Mouse (Mus musculus) testis, adult 2 months (tissue): ENCODE results near the gene Ankfy1.
"Not testable (repeated sequence)": the region's sequence is repeated elsewhere in the genome, so short reads cannot be mapped to it uniquely, and the experiment has no call there.

Experiments
- CTCF ChIP-seq: fragments of 200-500 bp; IDR thresholded peaks from 2 replicates; pipeline ENCODE4 v1.5.1; 2012; ENCODE audit warnings: low read depth, mild to moderate bottlenecking, inconsistent platforms, low read length, moderate library complexity; ENCODE audit not compliant: control insufficient read depth, insufficient read depth, insufficient replicate concordance
- POLR2A ChIP-seq: fragments of 200-500 bp; IDR thresholded peaks from 2 replicates; pipeline ENCODE4 v1.6.1; 2012; ENCODE audit warnings: low read depth, mild to moderate bottlenecking, inconsistent platforms, low read length, moderate library complexity; ENCODE audit not compliant: control insufficient read depth

DNA sequence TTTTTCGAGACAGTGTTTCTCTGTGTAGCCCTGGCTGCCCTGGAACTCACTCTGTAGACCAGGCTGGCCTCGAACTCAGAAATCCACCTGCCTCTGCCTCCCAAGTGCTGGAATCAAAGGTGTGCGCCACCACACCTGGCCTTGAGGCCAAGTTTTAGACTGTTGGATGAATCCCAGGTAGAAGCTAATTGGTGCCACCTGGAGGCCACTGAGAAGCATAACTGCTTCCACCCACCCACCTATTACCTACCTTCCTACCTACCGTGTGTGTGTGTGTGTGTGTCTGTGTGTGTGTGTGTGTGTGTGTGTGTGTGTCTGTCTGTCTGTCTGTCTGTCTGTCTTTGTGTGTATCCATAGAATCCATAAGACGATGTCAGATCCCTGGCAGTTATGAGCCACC, 47.7 kb downstream of the Ankfy1 start:
- not testable (repeated sequence) for TF ChIP-seq POLR2A, CTCF
